Mouse (Mus musculus) forebrain, embryonic 14.5 days (tissue): ENCODE results near the gene Tcf23. TPM values are rescaled to one million over a fixed set of nuclear protein-coding genes. Genes with fewer than 3 reads are reported as not detected.

Source experiments
- ATAC-seq: fragments of 200-750 bp; cut with Nextera tagmentation; 2 replicates; pipeline ENCODE4 v1.8.0; 2017; ENCODE audit warnings: mild to moderate bottlenecking, moderate library complexity
- DNase-seq: peaks from one replicate; pipeline ENCODE4 v3.0.0-alpha.2; 2015; ENCODE audit warnings: low spot score
- H3K27ac ChIP-seq: fragments of 300-500 bp; sonication (generic); 2 replicates; pipeline ENCODE4 v1.5.1; 2014; ENCODE audit warnings: low read depth, mild to moderate bottlenecking, control low read depth, low read length, moderate library complexity
- H3K27me3 ChIP-seq: fragments of 300-500 bp; sonication (generic); replicated peaks from 2 replicates; pipeline ENCODE4 v1.6.1; 2014; ENCODE audit warnings: low read length, control low read depth, mixed read lengths; ENCODE audit not compliant: control insufficient read depth, insufficient read depth
- H3K36me3 ChIP-seq: fragments of 300-500 bp; sonication (generic); 2 replicates; pipeline ENCODE4 v1.6.1; 2014; ENCODE audit warnings: low read length, control low read depth; ENCODE audit not compliant: control insufficient read depth, insufficient read depth
- H3K4me1 ChIP-seq: fragments of 300-500 bp; sonication (generic); 2 replicates; pipeline ENCODE4 v1.6.1; 2014; ENCODE audit warnings: antibody characterized with exemption, low read length, control low read depth; ENCODE audit not compliant: control insufficient read depth, insufficient read depth
- H3K4me2 ChIP-seq: fragments of 300-500 bp; sonication (generic); 2 replicates; pipeline ENCODE4 v1.6.1; 2014; ENCODE audit warnings: mild to moderate bottlenecking, control low read depth, low read length
- H3K4me3 ChIP-seq: fragments of 300-500 bp; sonication (generic); 2 replicates; pipeline ENCODE4 v1.5.1; 2014; ENCODE audit warnings: low read depth, low read length, control low read depth
- H3K9ac ChIP-seq: fragments of 300-500 bp; sonication (generic); 2 replicates; pipeline ENCODE4 v1.6.1; 2014; ENCODE audit warnings: mild to moderate bottlenecking, low read length, control low read depth, moderate library complexity
- H3K9me3 ChIP-seq: fragments of 300-500 bp; sonication (generic); replicated peaks from 2 replicates; pipeline ENCODE4 v1.6.1; 2016; ENCODE audit warnings: low read length, control low read depth, mixed read lengths; ENCODE audit not compliant: control insufficient read depth
- WGBS: fragments of 180-500 bp; shearing (Covaris S2); extraction: QIAGEN DNeasy Blood & Tissue Kit; methylation state at CpG from one replicate; pipeline ENCODE4 v1.1.7; 2014; 5-methylcytosine and 5-hydroxymethylcytosine counted together
- polyA plus RNA-seq: library from polyadenylated mRNA; unstranded; fragments of >200 nt; fragmentation: Nextera tagmentation; extraction: Ambion mirVana; gene quantifications from 2 replicates; pipeline ENCODE4 v1.2.1, GENCODE M21; 2014

Gene Tcf23
- polyA plus RNA-seq, 1 experiment from 2014 or later: not detected

- H3K27ac ChIP-seq: no peak overlapping the region
- no peaks in the 10 kb centered on the region for H3K36me3 ChIP-seq
- no peaks in the 10 kb centered on the region for H3K9me3 ChIP-seq
- no peak for ATAC-seq
- 86% methylated on average over 6 of the region's 6 CpGs for WGBS
- no peak overlapping the region for H3K4me3 ChIP-seq
- H3K4me2 ChIP-seq: no peak overlapping the region
- DNase-seq: no peak
- H3K4me1 ChIP-seq: no peaks in the 10 kb centered on the region; the same call in 1 of the 2 replicates
- H3K9ac ChIP-seq: no peak overlapping the region
- H3K27me3 ChIP-seq: no peaks in the 10 kb centered on the region
Observed at GRCm38 (mm10) chr5:30944344-30944743, 24.1 kb upstream of the Tcf23 start.

- H3K4me1 ChIP-seq: peaks cover 1% of the 10 kb centered on the region
- ATAC-seq: peak; percentile 59
- H3K27me3 ChIP-seq: no peaks in the 10 kb centered on the region
- 4% methylated on average over 44 of the region's 44 CpGs for WGBS
- no peak within 1 kb of the TSS for H3K27ac ChIP-seq
- H3K36me3 ChIP-seq: no peaks in the 10 kb centered on the region
- peak within 1 kb of the TSS; percentile 81 for H3K4me2 ChIP-seq
- H3K9me3 ChIP-seq: no peaks in the 10 kb centered on the region
- peak within 1 kb of the TSS; percentile 46 for H3K4me3 ChIP-seq
- DNase-seq: peak; percentile 74
- H3K9ac ChIP-seq: peak within 1 kb of the TSS; percentile 72
Observed at GRCm38 (mm10) chr5:30944956-30945781, 23.3 kb upstream of the Tcf23 start, which contains the start of gene Cgref1. TSS of gene Cgref1 (minus strand) at chr5:30945591.

GRCm38 (mm10) chr5:30948620-30949019 is 19.8 kb upstream of the Tcf23 start:
- DNase-seq (no peak), ATAC-seq (no peak)
- H3K9me3 ChIP-seq: no peaks in the 10 kb centered on the region
- peaks cover 6% of the 10 kb centered on the region for H3K4me1 ChIP-seq
- WGBS: 77% methylated on average over 5 of the region's 5 CpGs
- H3K9ac ChIP-seq: no peak overlapping the region
- no peak overlapping the region for H3K4me2 ChIP-seq
- no peak overlapping the region for H3K27ac ChIP-seq
- H3K36me3 ChIP-seq: peaks cover 17% of the 10 kb centered on the region
- H3K4me3 ChIP-seq: no peak overlapping the region
- H3K27me3 ChIP-seq: no peaks in the 10 kb centered on the region

- H3K9ac ChIP-seq: peak overlapping the region; percentile 70
- WGBS: under 1% methylated on average over 31 of the region's 31 CpGs
- H3K4me3 ChIP-seq: peak overlapping the region; percentile 49
- H3K4me2 ChIP-seq: peak overlapping the region; percentile 92
- DNase-seq (peak; percentile 94), ATAC-seq (peak; percentile 87)
- H3K27ac ChIP-seq: peak overlapping the region; percentile 52; the same call in 1 of the 2 replicates
- peaks cover 6% of the 10 kb centered on the region for H3K4me1 ChIP-seq
- no peaks in the 10 kb centered on the region for H3K9me3 ChIP-seq
- no peaks in the 10 kb centered on the region for H3K27me3 ChIP-seq
- peaks cover 28% of the 10 kb centered on the region for H3K36me3 ChIP-seq
Observed at GRCm38 (mm10) chr5:30949654-30950326, 18.7 kb upstream of the Tcf23 start.

GRCm38 (mm10) chr5:30950451-30950850 is 18.0 kb upstream of the Tcf23 start:
- no peaks in the 10 kb centered on the region for H3K9me3 ChIP-seq
- peaks cover 6% of the 10 kb centered on the region for H3K4me1 ChIP-seq
- DNase-seq: no peak
- H3K9ac ChIP-seq: peak overlapping the region; percentile 70; the same call in 1 of the 2 replicates
- peaks cover 35% of the 10 kb centered on the region for H3K36me3 ChIP-seq
- peak overlapping the region; percentile 92 for H3K4me2 ChIP-seq
- 61% methylated on average over 4 of the region's 4 CpGs for WGBS
- H3K27ac ChIP-seq: no peak overlapping the region
- H3K27me3 ChIP-seq: no peaks in the 10 kb centered on the region
- peak overlapping the region; percentile 49 for H3K4me3 ChIP-seq
- 0 out of 2 replicates have a peak, but pooled peaks have one; percentile 31 for ATAC-seq

GRCm38 (mm10) chr5:30950922-30951321 is 17.5 kb upstream of the Tcf23 start:
- Histone ChIP-seq H3K4me1 (peaks cover 6% of the 10 kb centered on the region), H3K9ac (no peak overlapping the region), H3K9me3 (no peaks in the 10 kb centered on the region), H3K27me3 (no peaks in the 10 kb centered on the region), H3K4me2 (no peak overlapping the region), H3K4me3 (no peak overlapping the region), H3K36me3 (peaks cover 40% of the 10 kb centered on the region), H3K27ac (no peak overlapping the region)
- DNase-seq: no peak
- no peak for ATAC-seq
- 94% methylated on average over 2 of the region's 2 CpGs for WGBS

- WGBS: 79% methylated on average over 6 of the region's 6 CpGs
- DNase-seq: no peak
- H3K4me3 ChIP-seq: no peak overlapping the region
Observed at GRCm38 (mm10) chr5:30951706-30952105, 16.8 kb upstream of the Tcf23 start.

GRCm38 (mm10) chr5:30952551-30952950 is 15.9 kb upstream of the Tcf23 start:
- H3K27ac ChIP-seq: no peak overlapping the region
- no peak overlapping the region for H3K4me3 ChIP-seq
- no peaks in the 10 kb centered on the region for H3K9me3 ChIP-seq
- ATAC-seq: no peak
- no peak overlapping the region for H3K4me2 ChIP-seq
- H3K4me1 ChIP-seq: peaks cover 9% of the 10 kb centered on the region
- H3K27me3 ChIP-seq: no peaks in the 10 kb centered on the region
- 83% methylated on average over 5 of the region's 5 CpGs for WGBS
- H3K9ac ChIP-seq: no peak overlapping the region
- peaks cover 45% of the 10 kb centered on the region for H3K36me3 ChIP-seq
- no peak for DNase-seq

More at GRCm38 (mm10) chr5:30951706-30952105, 16.8 kb upstream of the Tcf23 start:
- Histone ChIP-seq H3K27me3 (no peaks in the 10 kb centered on the region), H3K9ac (no peak overlapping the region), H3K27ac (no peak overlapping the region), H3K4me2 (no peak overlapping the region), H3K36me3 (peaks cover 42% of the 10 kb centered on the region), H3K4me1 (peaks cover 6% of the 10 kb centered on the region), H3K9me3 (no peaks in the 10 kb centered on the region)
- ATAC-seq: no peak
